Mouse (Mus musculus) MEL (cell line): ENCODE results near the gene Tmem164. TPM values are rescaled to one million over a fixed set of nuclear protein-coding genes. Genes with fewer than 3 reads are reported as not detected.
A peak's percentile ranks its signal among the peaks of the same experiment; 100 is the strongest.

Source experiments
- DNase-seq: peaks from one replicate; pipeline ENCODE4 v3.0.0; 2011; ENCODE audit warnings: low read depth, low spot score
- H3K27ac ChIP-seq: 2 replicates; pipeline ENCODE4 v1.5.1; 2012; ENCODE audit warnings: low read depth, mild to moderate bottlenecking, control low read depth, low read length, moderate library complexity; ENCODE audit not compliant: control insufficient read depth
- H3K27me3 ChIP-seq, 2 experiments: fragments of 150-350 bp in 1 of 2; sonication (generic) in 1 of 2; 2 replicates each; pipeline ENCODE4 v1.6.1; 2012; ENCODE audit warnings: low read length in 2 of 2, mild to moderate bottlenecking in 2 of 2, improper control_type of control experiment in 1 of 2, moderate library complexity in 1 of 2; ENCODE audit not compliant: insufficient read depth in 2 of 2, control insufficient read depth in 1 of 2
- H3K36me3 ChIP-seq, 2 experiments: 2 replicates each; pipeline ENCODE4 v1.6.1; 2012 to 2014; ENCODE audit warnings: low read length in 2 of 2, improper control_type of control experiment in 1 of 2, inconsistent platforms in 1 of 2, mild to moderate bottlenecking in 1 of 2; ENCODE audit not compliant: insufficient read depth in 2 of 2, control insufficient read depth in 1 of 2
- H3K4me1 ChIP-seq, 2 experiments: fragments of 150-350 bp in 1 of 2; sonication (generic) in 1 of 2; 2 replicates each; pipeline ENCODE4 v1.6.1; 2012; ENCODE audit warnings: low read length in 2 of 2, improper control_type of control experiment in 1 of 2, mild to moderate bottlenecking in 1 of 2; ENCODE audit not compliant: insufficient read depth in 2 of 2, control insufficient read depth in 1 of 2
- H3K4me3 ChIP-seq, 2 experiments: fragments of 150-350 bp in 1 of 2; sonication (generic) in 1 of 2; 2 replicates each; pipeline ENCODE4 v1.5.1; 2012; ENCODE audit warnings: low read depth in 2 of 2, low read length in 2 of 2, mild to moderate bottlenecking in 2 of 2, moderate library complexity in 2 of 2, control low read depth in 1 of 2, improper control_type of control experiment in 1 of 2; ENCODE audit not compliant: control insufficient read depth in 1 of 2, insufficient read depth in 1 of 2
- H3K79me2 ChIP-seq: 2 replicates; pipeline ENCODE4 v1.6.1; 2012; ENCODE audit warnings: mild to moderate bottlenecking, low read length, moderate library complexity; ENCODE audit not compliant: control insufficient read depth, poor library complexity, insufficient read depth
- H3K9ac ChIP-seq: 2 replicates; pipeline ENCODE4 v1.6.1; 2012; ENCODE audit warnings: low read depth, mild to moderate bottlenecking, control low read depth, low read length, moderate library complexity; ENCODE audit not compliant: control insufficient read depth, poor library complexity, severe bottlenecking
- H3K9me3 ChIP-seq: fragments of 150-350 bp; sonication (generic); replicated peaks from 2 replicates; pipeline ENCODE4 v1.6.1; 2012; ENCODE audit warnings: mild to moderate bottlenecking, low read length, improper control_type of control experiment, moderate library complexity; ENCODE audit not compliant: insufficient read depth
- CTCF ChIP-seq, 3 experiments: IDR thresholded peaks in 2 of 3; conservative IDR thresholded peaks in 1 of 3; 2 replicates each; pipeline ENCODE4 v1.5.1; 2011 to 2012; ENCODE audit warnings: low read length in 3 of 3, low read depth in 2 of 3, mild to moderate bottlenecking in 2 of 3, improper control_type of control experiment in 1 of 3, inconsistent platforms in 1 of 3, mixed read lengths in 1 of 3, moderate library complexity in 1 of 3; ENCODE audit not compliant: control insufficient read depth in 1 of 3, insufficient read depth in 1 of 3, poor library complexity in 1 of 3, severe bottlenecking in 1 of 3
- EP300 ChIP-seq, 2 experiments: IDR thresholded peaks; 2 replicates each; pipeline ENCODE4 v1.6.1; 2011; ENCODE audit warnings: improper control_type of control experiment in 2 of 2, low read length in 2 of 2, low read depth in 1 of 2, mild to moderate bottlenecking in 1 of 2
- ETS1 ChIP-seq: IDR thresholded peaks from 2 replicates; pipeline ENCODE4 v1.6.1; 2012; ENCODE audit warnings: low read depth, mild to moderate bottlenecking, inconsistent platforms, low read length, improper control_type of control experiment, moderate library complexity
- GATA1 ChIP-seq: IDR thresholded peaks from 2 replicates; pipeline ENCODE4 v1.6.1; 2011; ENCODE audit warnings: low read depth, low read length, improper control_type of control experiment
- MAFK ChIP-seq: IDR thresholded peaks from 2 replicates; pipeline ENCODE4 v1.6.1; 2011; ENCODE audit warnings: low read depth, mild to moderate bottlenecking, low read length, improper control_type of control experiment, borderline replicate concordance
- MXI1 ChIP-seq: IDR thresholded peaks from 2 replicates; pipeline ENCODE4 v1.6.1; 2011; ENCODE audit warnings: mild to moderate bottlenecking, low read depth, low read length, improper control_type of control experiment
- MYB ChIP-seq: IDR thresholded peaks from 2 replicates; pipeline ENCODE4 v1.6.1; 2011; ENCODE audit warnings: mild to moderate bottlenecking, low read depth, low read length, improper control_type of control experiment
- NELFE ChIP-seq: IDR thresholded peaks from 2 replicates; pipeline ENCODE4 v1.6.1; 2011; ENCODE audit warnings: low read depth, low read length, improper control_type of control experiment
- POLR2A ChIP-seq, 2 experiments: IDR thresholded peaks; 2 replicates each; pipeline ENCODE4 v1.6.1; 2011 to 2012; ENCODE audit warnings: low read length in 2 of 2, mild to moderate bottlenecking in 2 of 2, control low read depth in 1 of 2, improper control_type of control experiment in 1 of 2, low read depth in 1 of 2, moderate library complexity in 1 of 2; ENCODE audit not compliant: control insufficient read depth in 1 of 2, insufficient read depth in 1 of 2, poor library complexity in 1 of 2
- POLR2AphosphoS2 ChIP-seq: IDR thresholded peaks from 2 replicates; pipeline ENCODE4 v1.6.1; 2011; ENCODE audit warnings: low read length, improper control_type of control experiment
- POLR2AphosphoS5 ChIP-seq: IDR thresholded peaks from 2 replicates; pipeline ENCODE4 v1.6.1; 2012; ENCODE audit warnings: low read depth, borderline replicate concordance, mild to moderate bottlenecking, inconsistent platforms, low read length, moderate library complexity, mixed read lengths
- RAD21 ChIP-seq: IDR thresholded peaks from 2 replicates; pipeline ENCODE4 v1.6.1; 2011; ENCODE audit warnings: mild to moderate bottlenecking, low read depth, low read length, improper control_type of control experiment
- RCOR1 ChIP-seq: IDR thresholded peaks from 2 replicates; pipeline ENCODE4 v1.6.1; 2012; ENCODE audit warnings: low read depth, mild to moderate bottlenecking, inconsistent platforms, low read length, improper control_type of control experiment
- SMC3 ChIP-seq: IDR thresholded peaks from 2 replicates; pipeline ENCODE4 v1.6.1; 2011; ENCODE audit warnings: low read depth, low read length, improper control_type of control experiment
- TAL1 ChIP-seq: IDR thresholded peaks from 2 replicates; pipeline ENCODE4 v1.6.1; 2012; ENCODE audit warnings: mild to moderate bottlenecking, inconsistent platforms, low read length, moderate library complexity, mixed read lengths
- USF1 ChIP-seq: IDR thresholded peaks from 2 replicates; pipeline ENCODE4 v1.6.1; 2014; ENCODE audit warnings: low read depth, mild to moderate bottlenecking, inconsistent platforms, low read length, improper control_type of control experiment, moderate library complexity
- USF2 ChIP-seq, 2 experiments: IDR thresholded peaks; 2 replicates each; pipeline ENCODE4 v1.6.1; 2011 to 2012; ENCODE audit warnings: improper control_type of control experiment in 2 of 2, low read length in 2 of 2, borderline replicate concordance in 1 of 2, inconsistent platforms in 1 of 2, low read depth in 1 of 2, mild to moderate bottlenecking in 1 of 2; ENCODE audit not compliant: insufficient read depth in 1 of 2
- ZC3H11A ChIP-seq: IDR thresholded peaks from 2 replicates; pipeline ENCODE4 v1.6.1; 2012; ENCODE audit warnings: low read depth, mild to moderate bottlenecking, inconsistent platforms, low read length, improper control_type of control experiment
- ZKSCAN1 ChIP-seq: IDR thresholded peaks from 2 replicates; pipeline ENCODE4 v1.6.1; 2012; ENCODE audit warnings: low read depth, mild to moderate bottlenecking, inconsistent platforms, low read length, improper control_type of control experiment, moderate library complexity
- polyA plus RNA-seq, 2 experiments: library from polyadenylated mRNA; stranded (reverse) in 1 of 2; unstranded in 1 of 2; fragments of >175 nt in 1 of 2; fragments of >200 nt in 1 of 2; gene quantifications; 2 replicates each; pipeline versions ENCODE4 v1.2.1 to v1.2.4; 2012; ENCODE audit warnings: low replicate concordance in 2 of 2, low read depth in 1 of 2; ENCODE audit not compliant: insufficient read length in 2 of 2, insufficient read depth in 1 of 2, missing spikeins in 1 of 2
- total RNA-seq: library from RNA; depleted of rRNA; stranded (reverse); fragments of 300-350 nt; gene quantifications from 2 replicates; pipeline ENCODE4 v1.2.3, GENCODE M21; 2012

Gene Tmem164
- total and polyA plus RNA-seq, 3 experiments = 34.3 to 92.4 (median 72.8) TPM

GRCm38 (mm10) chrX:142821239-142821638 is 140.0 kb downstream of the Tmem164 start:
- no peaks in the 10 kb centered on the region for H3K36me3 ChIP-seq
- no peaks in the 10 kb centered on the region for H3K9me3 ChIP-seq
- no peak overlapping the region for H3K9ac ChIP-seq
- no peak overlapping the region for H3K27ac ChIP-seq
- no peaks in the 10 kb centered on the region for H3K79me2 ChIP-seq
- no peaks in the 10 kb centered on the region for H3K27me3 ChIP-seq
- no peaks in the 10 kb centered on the region for H3K4me1 ChIP-seq
- H3K4me3 ChIP-seq = no peak overlapping the region
- no peak for DNase-seq
- no peak for TF ChIP-seq POLR2AphosphoS2
- no peak for TF ChIP-seq TAL1
- 0 out of 4 replicates have a peak, but pooled peaks of 1 of the 2 experiments have one; percentile 20 for TF ChIP-seq POLR2A (IDR thresholded peaks at IDR 0.05; ENCODE audit: control insufficient read depth in 1 of 2, insufficient read depth in 1 of 2, low read depth in 1 of 2, low read length in 2 of 2, poor library complexity in 1 of 2)

GRCm38 (mm10) chrX:142821846-142822245 is 140.6 kb downstream of the Tmem164 start:
- DNase-seq = peak; percentile 50
- Histone ChIP-seq H3K27ac (no peak overlapping the region), H3K4me3 (no peak overlapping the region), H3K4me1 (no peaks in the 10 kb centered on the region), H3K79me2 (no peaks in the 10 kb centered on the region), H3K9ac (no peak overlapping the region), H3K27me3 (no peaks in the 10 kb centered on the region), H3K9me3 (no peaks in the 10 kb centered on the region), H3K36me3 (no peaks in the 10 kb centered on the region)
- TF ChIP-seq CTCF (IDR thresholded peaks at IDR 0.05 in 2 of 3, conservative IDR thresholded peaks at IDR 0.05 in 1 of 3; ENCODE audit: control insufficient read depth in 1 of 3, insufficient read depth in 1 of 3, low read depth in 2 of 3, low read length in 3 of 3, poor library complexity in 1 of 3, severe bottlenecking in 1 of 3) = peak; percentile 59 to 83 (median 61)
- no peak for TF ChIP-seq ETS1
- TF ChIP-seq MAFK = no peak
- peak; percentile 80 for TF ChIP-seq RAD21
- TF ChIP-seq ZC3H11A = peak; percentile 81
- TF ChIP-seq SMC3 = peak; percentile 86

- peaks cover 7 to 21% of the 10 kb centered on the region in 2 experiments; a peak in 3 of 4 replicates for H3K4me1 ChIP-seq
- no peak overlapping the region for H3K27ac ChIP-seq
- H3K79me2 ChIP-seq = no peaks in the 10 kb centered on the region; the same call in none of the 2 replicates
- no peaks in the 10 kb centered on the region for H3K27me3 ChIP-seq
- no peak overlapping the region for H3K9ac ChIP-seq
- peaks cover 0 to 20% of the 10 kb centered on the region in 2 experiments; a peak in 2 of 4 replicates for H3K36me3 ChIP-seq
- TF ChIP-seq RCOR1 = no peak
- no peak for TF ChIP-seq EP300 (IDR thresholded peaks at IDR 0.05; ENCODE audit: low read depth in 1 of 2, low read length in 2 of 2)
- no peak for TF ChIP-seq POLR2A (IDR thresholded peaks at IDR 0.05; ENCODE audit: control insufficient read depth in 1 of 2, insufficient read depth in 1 of 2, low read depth in 1 of 2, low read length in 2 of 2, poor library complexity in 1 of 2)
- TF ChIP-seq USF2 (IDR thresholded peaks at IDR 0.05; ENCODE audit: borderline replicate concordance in 1 of 2, insufficient read depth in 1 of 2, low read depth in 1 of 2, low read length in 2 of 2) = no peak
- TF ChIP-seq GATA1 = no peak
- no peak for TF ChIP-seq MXI1
- TF ChIP-seq TAL1 = no peak
- TF ChIP-seq POLR2AphosphoS5 = no peak
- TF ChIP-seq NELFE = no peak
- no peak for TF ChIP-seq ZC3H11A
- TF ChIP-seq USF1 = no peak
- no peak for TF ChIP-seq MAFK
- TF ChIP-seq ZKSCAN1 = no peak
- no peak for TF ChIP-seq SMC3
- TF ChIP-seq MYB = no peak
- no peak for TF ChIP-seq CTCF (IDR thresholded peaks at IDR 0.05 in 2 of 3, conservative IDR thresholded peaks at IDR 0.05 in 1 of 3; ENCODE audit: control insufficient read depth in 1 of 3, insufficient read depth in 1 of 3, low read depth in 2 of 3, low read length in 3 of 3, poor library complexity in 1 of 3, severe bottlenecking in 1 of 3)
- H3K4me3 ChIP-seq = no peak overlapping the region
- DNase-seq = no peak
- no peaks in the 10 kb centered on the region for H3K9me3 ChIP-seq
Measured at GRCm38 (mm10) chrX:142825309-142825708, 144.1 kb downstream of the Tmem164 start.
